Mouse (Mus musculus) lung, postnatal 0 days (tissue): ENCODE data around the gene Tbc1d10a. TPM values are rescaled to one million over a fixed set of nuclear protein-coding genes. Genes with fewer than 3 reads are reported as not detected.

ENCODE experiments used
- ATAC-seq: fragments of 200-750 bp; cut with Nextera tagmentation; 2 replicates; pipeline ENCODE4 v1.8.0; 2017; ENCODE audit warnings: moderate library complexity
- DNase-seq: peaks from one replicate; pipeline ENCODE4 v3.0.0-alpha.2; 2016; ENCODE audit warnings: low spot score
- H3K27ac ChIP-seq: fragments of 300-500 bp; sonication (generic); 2 replicates; pipeline ENCODE4 v1.5.1; 2014; ENCODE audit warnings: antibody characterized with exemption, mild to moderate bottlenecking, low read length, mixed read lengths
- H3K27me3 ChIP-seq: fragments of 300-500 bp; sonication (generic); replicated peaks from 2 replicates; pipeline ENCODE4 v1.6.1; 2014; ENCODE audit warnings: low read length, mixed read lengths; ENCODE audit not compliant: insufficient read depth
- H3K36me3 ChIP-seq: fragments of 300-500 bp; sonication (generic); 2 replicates; pipeline ENCODE4 v1.6.1; 2014; ENCODE audit warnings: low read length, mixed read lengths; ENCODE audit not compliant: insufficient read depth
- H3K4me1 ChIP-seq: fragments of 300-500 bp; sonication (generic); 2 replicates; pipeline ENCODE4 v1.6.1; 2014; ENCODE audit warnings: antibody characterized with exemption, low read depth, low read length, mixed read lengths; ENCODE audit not compliant: insufficient read depth
- H3K4me2 ChIP-seq: fragments of 300-500 bp; sonication (generic); replicated peaks from 2 replicates; pipeline ENCODE4 v1.6.1; 2014; ENCODE audit warnings: low read depth, mild to moderate bottlenecking, low read length, moderate library complexity, mixed read lengths
- H3K4me3 ChIP-seq: fragments of 300-500 bp; sonication (generic); 2 replicates; pipeline ENCODE4 v1.5.1; 2014; ENCODE audit warnings: low read depth, low read length
- H3K9ac ChIP-seq: fragments of 300-500 bp; sonication (generic); replicated peaks from 2 replicates; pipeline ENCODE4 v1.6.1; 2014; ENCODE audit warnings: low read depth, mild to moderate bottlenecking
- H3K9me3 ChIP-seq: fragments of 300-500 bp; sonication (generic); 2 replicates; pipeline ENCODE4 v1.6.1; 2016; ENCODE audit warnings: low read length, mixed read lengths
- CTCF ChIP-seq: IDR thresholded peaks from 2 replicates; pipeline ENCODE4 v1.5.1; 2016; ENCODE audit warnings: antibody characterized with exemption, mild to moderate bottlenecking
- EP300 ChIP-seq: IDR thresholded peaks from 2 replicates; pipeline ENCODE4 v1.6.1; 2016; ENCODE audit warnings: antibody characterized with exemption, mild to moderate bottlenecking, control low read depth
- WGBS: fragments of 180-500 bp; shearing (Covaris S2); extraction: QIAGEN DNeasy Blood & Tissue Kit; methylation state at CpG from one replicate; pipeline ENCODE4 v1.1.7; 2014; 5-methylcytosine and 5-hydroxymethylcytosine counted together
- polyA plus RNA-seq: library from polyadenylated mRNA; unstranded; fragments of >200 nt; fragmentation: Nextera tagmentation; extraction: Ambion mirVana; gene quantifications from 2 replicates; pipeline ENCODE4 v1.2.1, GENCODE M21; 2015

Gene Tbc1d10a
- polyA plus RNA-seq, 1 experiment from 2014 or later, result 41.7 TPM

- Histone ChIP-seq H3K36me3 (0 out of 2 replicates have a peak, but pooled peaks cover 2% of the 10 kb centered on the region), H3K4me3 (no peak overlapping the region), H3K27me3 (no peaks in the 10 kb centered on the region), H3K27ac (no peak overlapping the region), H3K9me3 (no peaks in the 10 kb centered on the region), H3K4me1 (peaks cover 16% of the 10 kb centered on the region; the same call in 1 of the 2 replicates), H3K4me2 (no peak overlapping the region), H3K9ac (no peak overlapping the region)
- 58% methylated on average over 28 of the region's 28 CpGs for WGBS
- ATAC-seq, result no peak
- TF ChIP-seq CTCF, result peak; percentile 90
- TF ChIP-seq EP300, result no peak
- DNase-seq, result peak; percentile 68
These were observed 34.1 kb downstream of the Tbc1d10a start for GRCm38 (mm10) chr11:4220443-4221400.

- no peak for DNase-seq
- 67% methylated on average over 17 of the region's 17 CpGs for whole genome bisulfite sequencing
- no peaks in the 10 kb centered on the region for H3K27me3 ChIP-seq
- ATAC-seq, result no peak
- no peaks in the 10 kb centered on the region for H3K36me3 ChIP-seq
- no peak overlapping the region for H3K4me3 ChIP-seq
- H3K4me2 ChIP-seq, result no peak overlapping the region
- H3K9ac ChIP-seq, result no peak overlapping the region
- TF ChIP-seq CTCF (no peak), EP300 (no peak)
- no peak overlapping the region for H3K27ac ChIP-seq
- H3K9me3 ChIP-seq, result no peaks in the 10 kb centered on the region
- peaks cover 16% of the 10 kb centered on the region; the same call in 1 of the 2 replicates for H3K4me1 ChIP-seq
These were observed 35.7 kb downstream of the Tbc1d10a start for GRCm38 (mm10) chr11:4222046-4222950.

- Histone ChIP-seq H3K4me3 (no peak overlapping the region), H3K4me2 (no peak overlapping the region), H3K9ac (no peak overlapping the region), H3K9me3 (no peaks in the 10 kb centered on the region), H3K36me3 (no peaks in the 10 kb centered on the region), H3K27me3 (no peaks in the 10 kb centered on the region), H3K27ac (no peak overlapping the region), H3K4me1 (peaks cover 6% of the 10 kb centered on the region; the same call in 1 of the 2 replicates)
- ATAC-seq (no peak), DNase-seq (no peak)
- TF ChIP-seq CTCF, result no peak
- WGBS, result 42% methylated on average over 5 of the region's 7 CpGs
These were observed 37.0 kb downstream of the Tbc1d10a start for GRCm38 (mm10) chr11:4223393-4224188.

GRCm38 (mm10) chr11:4224223-4224622 is 37.6 kb downstream of the Tbc1d10a start:
- ATAC-seq (0 out of 2 replicates have a peak, but pooled peaks have one; percentile 13), DNase-seq (peak; percentile 37)
- Histone ChIP-seq H3K36me3 (no peaks in the 10 kb centered on the region), H3K9me3 (no peaks in the 10 kb centered on the region), H3K9ac (no peak overlapping the region), H3K4me3 (no peak overlapping the region), H3K4me2 (no peak overlapping the region), H3K27ac (no peak overlapping the region), H3K4me1 (0 out of 2 replicates have a peak, but pooled peaks cover 2% of the 10 kb centered on the region), H3K27me3 (no peaks in the 10 kb centered on the region)
- WGBS, result 35% methylated on average over 2 of the region's 2 CpGs
- TF ChIP-seq EP300 (no peak), CTCF (no peak)

- Histone ChIP-seq H3K9me3 (no peaks in the 10 kb centered on the region), H3K4me2 (no peak overlapping the region), H3K27me3 (no peaks in the 10 kb centered on the region), H3K4me3 (no peak overlapping the region), H3K27ac (no peak overlapping the region), H3K4me1 (no peaks in the 10 kb centered on the region), H3K36me3 (no peaks in the 10 kb centered on the region), H3K9ac (no peak overlapping the region)
- TF ChIP-seq CTCF, result no peak
- TF ChIP-seq EP300, result no peak
- WGBS, result 73% methylated on average over 5 of the region's 5 CpGs
- ATAC-seq (no peak), DNase-seq (no peak)
These were observed 40.2 kb downstream of the Tbc1d10a start for GRCm38 (mm10) chr11:4226569-4227325.
